Mouse (Mus musculus): ENCODE data around the gene Calm3.

The Calm3 gene

DNA sequence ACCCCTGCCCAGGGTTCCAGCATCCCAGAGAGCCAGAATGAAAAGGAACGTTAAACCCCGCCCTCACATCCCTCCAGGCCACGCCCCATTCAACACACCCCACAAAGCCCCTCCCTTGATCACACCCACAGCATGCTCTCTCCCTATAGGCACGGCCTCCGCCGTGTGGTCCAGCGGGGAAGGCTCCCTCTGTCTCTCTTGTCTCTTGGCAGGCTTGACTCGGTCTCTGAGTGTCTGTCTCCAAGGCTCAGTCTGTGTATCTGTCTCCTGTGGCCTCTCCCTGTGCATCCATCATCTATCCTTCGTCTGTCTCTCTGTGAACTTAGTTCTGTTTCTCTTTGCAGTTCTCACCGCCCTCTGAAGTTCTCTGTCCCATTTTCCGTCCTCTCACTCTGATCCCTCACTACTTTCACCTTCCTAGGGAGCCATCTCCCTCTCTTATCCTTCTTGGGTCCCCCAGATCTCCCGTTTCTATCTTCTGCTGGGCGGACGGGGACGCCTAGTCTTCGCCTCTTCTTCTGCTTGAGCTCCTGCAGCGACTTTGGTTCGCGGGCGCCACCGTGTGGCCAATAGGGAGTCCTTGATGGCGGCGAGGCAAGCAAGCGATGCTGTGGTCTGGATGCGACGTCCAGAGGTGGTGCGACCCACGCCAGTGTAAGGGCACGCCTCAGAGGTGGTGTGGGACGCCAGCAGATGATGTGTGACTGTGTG is 32.1 kb downstream of the Calm3 start, which contains the start of gene Gng8:
Gng8 (plus strand) TSS at position 146 of the 711 bp plus-strand sequence.
- peak; percentile 90 for DNase-seq (ENCODE audit: low read depth, low spot score)

GRCm38 (mm10) chr7:16890944-16891343 is 33.0 kb downstream of the Calm3 start:
- peak; percentile 95 for DNase-seq (ENCODE audit: low read depth, low spot score)

- no peak for DNase-seq (ENCODE audit: low read depth, low spot score)
These were observed 33.4 kb downstream of the Calm3 start for GRCm38 (mm10) chr7:16890536-16890935.

- DNase-seq (ENCODE audit: low read depth, low spot score) = no peak
These were observed 38.0 kb downstream of the Calm3 start for GRCm38 (mm10) chr7:16885905-16886304.

DNA sequence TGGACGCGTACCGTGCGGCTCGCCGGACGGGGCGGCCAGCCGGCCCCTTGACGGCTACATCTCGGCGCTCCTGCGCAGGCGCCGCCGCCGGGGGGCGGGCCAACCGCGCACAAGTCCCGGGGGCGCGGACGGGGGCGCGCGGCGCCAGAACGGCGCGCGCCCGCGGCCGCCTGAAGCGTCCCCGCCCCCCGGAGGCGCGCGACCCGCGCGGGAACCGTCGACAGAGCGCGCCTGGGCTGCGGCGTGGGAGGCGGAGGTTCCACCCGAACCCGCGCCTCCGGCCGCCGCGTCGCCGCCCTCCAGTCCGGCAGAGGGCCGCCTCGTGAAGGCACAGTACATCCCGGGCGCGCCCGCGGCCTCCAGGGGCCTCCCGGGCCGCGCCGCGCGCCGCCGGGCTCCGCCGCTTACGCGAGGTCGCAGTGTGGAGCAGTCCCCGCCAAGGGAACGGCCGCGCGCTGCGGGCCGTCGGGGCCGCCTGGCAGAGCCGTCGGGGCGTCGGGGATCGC is 38.6 kb downstream of the Calm3 start:
- DNase-seq (ENCODE audit: low read depth, low spot score) = no peak

DNA sequence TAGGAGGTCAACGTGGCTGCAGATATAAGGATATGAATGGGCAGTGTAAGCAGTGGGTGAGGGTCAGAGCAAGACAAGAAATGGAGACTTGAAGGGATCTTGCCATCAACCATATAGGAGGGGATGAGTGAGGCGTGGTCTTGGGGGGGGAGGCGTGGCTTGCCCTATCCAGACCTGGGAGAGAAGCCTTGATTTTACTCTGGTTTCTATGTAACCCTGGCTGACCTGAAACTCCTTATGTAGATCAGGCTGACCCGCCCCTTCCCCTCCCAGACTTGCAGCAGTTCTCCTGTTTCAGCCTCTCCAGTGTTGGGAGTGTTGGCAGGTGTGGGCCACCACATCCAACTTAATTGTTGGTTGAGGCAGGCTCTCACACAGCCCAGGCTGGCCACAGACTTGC is 39.6 kb downstream of the Calm3 start:
- no peak for DNase-seq (ENCODE audit: low read depth, low spot score)

- DNase-seq (ENCODE audit: low read depth, low spot score) = no peak
These were observed 40.8 kb downstream of the Calm3 start for GRCm38 (mm10) chr7:16883162-16883561.

GRCm38 (mm10) chr7:16880615-16881014 is 43.3 kb downstream of the Calm3 start:
- DNase-seq (ENCODE audit: low read depth, low spot score) = no peak

DNA sequence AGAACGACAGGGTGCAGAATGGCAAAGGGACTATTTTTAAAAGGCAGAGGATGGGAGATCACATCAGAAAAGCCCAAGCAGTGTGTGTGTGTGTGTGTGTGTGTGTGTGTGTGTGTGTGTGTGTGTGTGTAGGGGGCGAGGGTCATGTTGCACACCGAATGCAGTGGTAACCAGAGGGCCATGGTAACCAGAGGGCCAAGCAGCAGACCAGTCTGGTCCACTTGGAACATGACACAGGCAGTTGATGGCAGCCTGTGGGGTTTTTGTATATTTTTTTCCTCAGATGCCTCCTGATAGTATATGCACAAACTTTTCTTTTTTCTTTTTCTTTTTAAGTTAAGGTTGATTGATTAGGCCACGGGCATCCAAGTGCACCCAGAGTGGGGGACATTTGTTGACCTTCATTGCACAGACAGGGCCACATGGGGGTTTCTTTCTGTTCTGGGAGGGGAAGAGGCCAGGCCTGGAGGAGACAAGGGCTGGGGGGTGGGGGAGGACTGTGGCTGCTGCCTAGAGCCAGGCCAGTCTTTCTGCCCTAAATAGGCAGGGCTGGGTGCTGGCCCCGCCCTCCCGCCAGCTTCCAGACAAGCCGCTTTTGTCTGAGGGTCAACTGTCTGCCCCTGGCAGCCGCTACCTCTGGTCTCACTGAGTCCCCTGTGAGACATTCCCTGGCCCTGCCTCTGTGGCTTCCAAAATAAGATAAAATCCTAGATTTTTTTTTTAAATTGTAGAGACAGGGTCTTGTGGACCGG is 43.9 kb downstream of the Calm3 start:
- peak; percentile 81 for DNase-seq (ENCODE audit: low read depth, low spot score)

GRCm38 (mm10) chr7:16877717-16878116 is 46.2 kb downstream of the Calm3 start:
- DNase-seq (ENCODE audit: low read depth, low spot score) = no peak

GRCm38 (mm10) chr7:16876608-16877007 is 47.3 kb downstream of the Calm3 start:
- DNase-seq (ENCODE audit: low read depth, low spot score) = peak; percentile 97

- DNase-seq (ENCODE audit: low read depth, low spot score) = no peak
These were observed 47.9 kb downstream of the Calm3 start for GRCm38 (mm10) chr7:16876006-16876405.

DNA sequence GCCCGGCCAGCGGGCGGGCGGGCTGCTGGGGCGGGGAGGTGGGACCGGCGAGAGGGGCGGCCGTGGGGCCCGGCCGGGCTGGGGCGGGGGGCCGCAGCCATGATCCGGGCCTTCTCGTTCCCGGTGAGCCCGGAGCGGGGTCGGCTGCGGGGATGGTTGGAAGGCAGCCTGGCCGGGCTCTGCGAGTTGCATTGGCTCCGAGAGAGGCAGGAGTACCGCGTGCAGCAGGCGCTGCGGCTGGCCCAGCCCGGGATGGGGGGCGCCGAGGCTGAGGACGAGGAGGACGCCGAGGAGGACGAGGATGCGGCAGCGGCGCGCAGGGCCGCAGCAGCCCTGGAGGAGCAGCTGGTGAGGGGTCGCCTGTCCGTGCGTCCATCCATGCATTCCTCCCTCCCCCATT is 48.6 kb downstream of the Calm3 start:
- DNase-seq (ENCODE audit: low read depth, low spot score) = no peak

- DNase-seq (ENCODE audit: low read depth, low spot score) = no peak
These were observed 48.8 kb downstream of the Calm3 start, which contains the start of gene Dact3 for GRCm38 (mm10) chr7:16875310-16875325. Gene Dact3 (plus strand): TSS chr7:16875317.

GRCm38 (mm10) chr7:16874756-16875309 is 49.1 kb downstream of the Calm3 start:
- DNase-seq (ENCODE audit: low read depth, low spot score) = peak; percentile 100

- DNase-seq (ENCODE audit: low read depth, low spot score) = peak; percentile 84
These were observed 49.7 kb downstream of the Calm3 start for GRCm38 (mm10) chr7:16874190-16874589.

DNA sequence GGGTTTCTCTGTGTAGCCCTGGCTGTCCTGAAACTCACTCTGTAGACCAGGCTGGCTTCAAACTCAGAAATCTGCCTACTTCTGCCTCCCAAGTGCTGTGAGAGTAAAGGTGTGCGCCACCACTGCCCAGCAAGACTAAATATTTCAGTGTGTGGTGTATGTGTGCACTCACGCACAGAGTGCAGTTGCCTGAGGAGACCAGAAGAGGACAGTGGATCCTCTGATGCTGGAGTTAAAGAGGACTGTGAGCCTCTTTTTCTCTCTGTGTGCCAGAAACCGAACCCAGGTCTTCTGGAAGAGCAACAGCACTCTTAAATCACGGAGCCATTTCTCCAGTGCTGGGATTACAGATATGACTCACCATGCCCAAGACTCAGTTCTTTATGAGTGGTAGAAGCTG is 50.5 kb downstream of the Calm3 start:
- no peak for DNase-seq (ENCODE audit: low read depth, low spot score)

DNA sequence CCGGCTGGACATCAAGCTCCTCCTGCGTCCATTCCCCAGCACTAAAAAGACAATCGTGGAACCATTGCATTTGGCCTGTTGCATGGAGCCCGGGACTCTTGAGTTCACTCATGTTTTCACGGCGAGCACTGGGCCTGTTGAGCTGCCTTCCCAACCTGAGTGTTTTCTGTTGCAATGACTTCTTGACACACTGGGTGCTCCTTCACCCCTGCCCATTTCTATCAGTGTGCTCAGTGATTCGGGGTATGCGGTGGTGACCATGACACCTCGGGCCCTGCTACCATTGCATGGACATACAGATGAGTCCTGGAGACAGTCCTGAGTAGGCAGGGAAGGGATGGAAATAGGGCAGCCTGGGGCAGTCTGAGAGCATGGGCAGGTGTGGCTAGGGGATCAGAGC is 51.4 kb downstream of the Calm3 start:
- no peak for DNase-seq (ENCODE audit: low read depth, low spot score)

DNA sequence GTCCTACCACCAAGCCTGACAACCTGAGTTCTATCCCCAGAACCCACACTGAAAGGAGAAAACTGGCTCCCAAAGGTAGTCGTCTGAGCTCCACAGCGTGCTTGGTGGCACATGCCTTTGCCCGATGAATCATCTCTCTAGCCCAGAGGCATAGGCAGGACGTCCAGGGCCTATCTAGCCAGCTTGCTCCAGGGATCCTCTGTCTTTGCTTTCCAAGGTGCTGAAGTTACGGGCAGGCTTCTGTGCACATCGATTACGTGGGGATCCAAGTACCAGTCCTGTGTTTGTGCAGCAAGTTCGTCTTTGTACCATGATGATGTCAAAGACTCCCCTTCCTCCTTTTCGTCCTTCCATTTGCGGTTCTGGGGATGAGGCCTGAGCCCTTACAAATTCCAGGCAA is 52.3 kb downstream of the Calm3 start:
- DNase-seq (ENCODE audit: low read depth, low spot score) = no peak

GRCm38 (mm10) chr7:16869497-16869896 is 54.4 kb downstream of the Calm3 start:
- peak; percentile 87 for DNase-seq (ENCODE audit: low read depth, low spot score)

GRCm38 (mm10) chr7:16867488-16867887 is 56.4 kb downstream of the Calm3 start:
- no peak for DNase-seq (ENCODE audit: low read depth, low spot score)
